Mouse (Mus musculus) MN1 (cell line): ENCODE measurements around the gene Agfg2.
"Not testable (repeated sequence)": the region's sequence is repeated elsewhere in the genome, so short reads cannot be mapped to it uniquely, and the experiment has no call there.

Experiments
- DNase-seq: peaks from one replicate; pipeline ENCODE4 v3.0.0-alpha.2; 2016; ENCODE audit warnings: low spot score

The Agfg2 gene

GRCm38 (mm10) chr5:137645091-137645651 is 39.4 kb downstream of the Agfg2 start:
- peak; percentile 49 for DNase-seq

- no peak for DNase-seq
Observed at GRCm38 (mm10) chr5:137644484-137644883, 40.0 kb downstream of the Agfg2 start.

- no peak for DNase-seq
Observed at GRCm38 (mm10) chr5:137642886-137643285, 41.6 kb downstream of the Agfg2 start.

GRCm38 (mm10) chr5:137641054-137641453 is 43.5 kb downstream of the Agfg2 start, which contains the start of gene Sap25:
Gene Sap25, plus strand, starts transcription at chr5:137641334.
- DNase-seq = no peak

GRCm38 (mm10) chr5:137639472-137639871 is 45.1 kb downstream of the Agfg2 start:
- no peak for DNase-seq

GRCm38 (mm10) chr5:137633397-137634084 is 51.0 kb downstream of the Agfg2 start:
- DNase-seq = no peak

GRCm38 (mm10) chr5:137631591-137631990 is 52.9 kb downstream of the Agfg2 start:
- DNase-seq = no peak

- DNase-seq = no peak
Observed at GRCm38 (mm10) chr5:137631171-137631570, 53.4 kb downstream of the Agfg2 start.

GRCm38 (mm10) chr5:137630602-137631001 is 53.9 kb downstream of the Agfg2 start:
- no peak for DNase-seq

- DNase-seq = no peak
Observed at GRCm38 (mm10) chr5:137629906-137630545, 54.5 kb downstream of the Agfg2 start.

GRCm38 (mm10) chr5:137629306-137629721 is 55.2 kb downstream of the Agfg2 start:
- peak; percentile 71 for DNase-seq

GRCm38 (mm10) chr5:137628498-137629305 is 55.8 kb downstream of the Agfg2 start, which contains the start of the genes Fbxo24, Lrch4 and Gm20605:
Gene Fbxo24, minus strand, starts transcription at chr5:137629002.
Gene Lrch4, plus strand, starts transcription at chr5:137629121.
Gene Gm20605, plus strand, starts transcription at chr5:137629175.
- DNase-seq = peak; percentile 100

- DNase-seq = peak; percentile 61
Observed at GRCm38 (mm10) chr5:137627991-137628390, 56.5 kb downstream of the Agfg2 start.

GRCm38 (mm10) chr5:137623937-137624530 is 60.5 kb downstream of the Agfg2 start:
- DNase-seq = no peak

- no peak for DNase-seq
Observed at GRCm38 (mm10) chr5:137615347-137615746, 69.2 kb downstream of the Agfg2 start.

- not testable (repeated sequence) for DNase-seq
Observed at GRCm38 (mm10) chr5:137614921-137615320, 69.6 kb downstream of the Agfg2 start.

GRCm38 (mm10) chr5:137613550-137613949 is 71.0 kb downstream of the Agfg2 start, which contains the start of gene Pcolce:
Gene Pcolce, minus strand, starts transcription at chr5:137613784.
- no peak for DNase-seq

- DNase-seq = no peak
Observed at GRCm38 (mm10) chr5:137613076-137613475, 71.5 kb downstream of the Agfg2 start.

- peak; percentile 83 for DNase-seq
Observed at GRCm38 (mm10) chr5:137611245-137611602, 73.3 kb downstream of the Agfg2 start.

GRCm38 (mm10) chr5:137610548-137611244 is 73.8 kb downstream of the Agfg2 start:
- peak; percentile 66 for DNase-seq

- DNase-seq = no peak
Observed at GRCm38 (mm10) chr5:137610056-137610455, 74.5 kb downstream of the Agfg2 start.
